Mouse (Mus musculus) urinary bladder, postnatal 14 days (tissue): ENCODE measurements around the gene Ankrd23.
A peak's percentile ranks its signal among the peaks of the same experiment; 100 is the strongest.

ENCODE experiments used
- DNase-seq: peaks from one replicate; pipeline ENCODE4 v3.0.0; 2021; ENCODE audit warnings: low spot score

The Ankrd23 gene

GRCm38 (mm10) chr1:36563197-36563596 is 26.5 kb upstream of the Ankrd23 start:
- DNase-seq, result no peak

GRCm38 (mm10) chr1:36562388-36562787 is 25.7 kb upstream of the Ankrd23 start:
- DNase-seq, result no peak

GRCm38 (mm10) chr1:36560903-36561302 is 24.2 kb upstream of the Ankrd23 start:
- no peak for DNase-seq

GRCm38 (mm10) chr1:36559888-36560287 is 23.2 kb upstream of the Ankrd23 start:
- DNase-seq, result no peak

GRCm38 (mm10) chr1:36559256-36559655 is 22.6 kb upstream of the Ankrd23 start:
- DNase-seq, result no peak

GRCm38 (mm10) chr1:36558031-36558993 is 21.6 kb upstream of the Ankrd23 start, which contains the start of gene Sema4c:
Gene Sema4c, minus strand, starts transcription at chr1:36558349.
- peak; percentile 79 for DNase-seq

GRCm38 (mm10) chr1:36557457-36558011 is 20.9 kb upstream of the Ankrd23 start:
- DNase-seq, result peak; percentile 91

- peak; percentile 93 for DNase-seq
Measured at GRCm38 (mm10) chr1:36556553-36557456, 20.1 kb upstream of the Ankrd23 start.

- no peak for DNase-seq
Measured at GRCm38 (mm10) chr1:36555798-36556395, 19.2 kb upstream of the Ankrd23 start.

- DNase-seq, result no peak
Measured at GRCm38 (mm10) chr1:36554633-36555399, 18.1 kb upstream of the Ankrd23 start.

GRCm38 (mm10) chr1:36552506-36552905 is 15.8 kb upstream of the Ankrd23 start:
- DNase-seq, result no peak

GRCm38 (mm10) chr1:36551904-36552303 is 15.2 kb upstream of the Ankrd23 start:
- no peak for DNase-seq

- DNase-seq, result no peak
Measured at GRCm38 (mm10) chr1:36550075-36550863, 13.6 kb upstream of the Ankrd23 start.

GRCm38 (mm10) chr1:36549491-36549890 is 12.8 kb upstream of the Ankrd23 start:
- no peak for DNase-seq

GRCm38 (mm10) chr1:36548771-36549170 is 12.1 kb upstream of the Ankrd23 start:
- no peak for DNase-seq

GRCm38 (mm10) chr1:36547981-36548598 is 11.4 kb upstream of the Ankrd23 start:
- DNase-seq, result peak; percentile 67

- DNase-seq, result peak; percentile 98
Measured at GRCm38 (mm10) chr1:36546888-36547471, 10.3 kb upstream of the Ankrd23 start, which contains the start of gene Ankrd39. Gene Ankrd39, minus strand, starts transcription at chr1:36547445.

GRCm38 (mm10) chr1:36545845-36546600 is 9.3 kb upstream of the Ankrd23 start:
- DNase-seq, result no peak
